Mouse (Mus musculus) ES-E14 (cell line): ENCODE measurements around the gene Ube2r2.

ENCODE experiments used
- CHD2 ChIP-seq: IDR thresholded peaks from 2 replicates; pipeline ENCODE4 v1.6.1; 2014; ENCODE audit warnings: mild to moderate bottlenecking, low read depth, low read length, inconsistent platforms
- ZC3H11A ChIP-seq: IDR thresholded peaks from 2 replicates; pipeline ENCODE4 v1.6.1; 2012; ENCODE audit warnings: low read depth, mild to moderate bottlenecking, inconsistent platforms, low read length, borderline replicate concordance

GRCm38 (mm10) chr4:41202135-41202534 is 66.6 kb downstream of the Ube2r2 start:
- TF ChIP-seq ZC3H11A: no peak
- TF ChIP-seq CHD2: no peak
